Mouse (Mus musculus) liver, embryonic 14.5 days (tissue): Measurements from ENCODE around the gene Gm45713. TPM values are rescaled to one million over a fixed set of nuclear protein-coding genes. Genes with fewer than 3 reads are reported as not detected.
A peak's percentile ranks its signal among the peaks of the same experiment; 100 is the strongest.

Experiments
- ATAC-seq: fragments of 200-750 bp; cut with Nextera tagmentation; 2 replicates; pipeline ENCODE4 v1.8.0; 2017; ENCODE audit warnings: moderate number of reproducible peaks, mild to moderate bottlenecking, moderate library complexity; ENCODE audit not compliant: insufficient read depth
- DNase-seq, 3 experiments: peaks; one replicate each; pipeline ENCODE4 v3.0.0-alpha.2; 2012 to 2013; ENCODE audit warnings: low read depth in 3 of 3, low spot score in 3 of 3
- H3K27ac ChIP-seq: fragments of 300-500 bp; sonication (generic); 2 replicates; pipeline ENCODE4 v1.5.1; 2014; ENCODE audit warnings: moderate library complexity, mild to moderate bottlenecking, control low read depth, inconsistent platforms
- H3K27me3 ChIP-seq: fragments of 300-500 bp; sonication (generic); 2 replicates; pipeline ENCODE4 v1.6.1; 2014; ENCODE audit warnings: mild to moderate bottlenecking, low read length, moderate library complexity; ENCODE audit not compliant: control insufficient read depth, insufficient read depth
- H3K36me3 ChIP-seq: fragments of 300-500 bp; sonication (generic); replicated peaks from 2 replicates; pipeline ENCODE4 v1.6.1; 2014; ENCODE audit warnings: low read depth; ENCODE audit not compliant: control insufficient read depth, insufficient read depth
- H3K4me1 ChIP-seq, 2 experiments: fragments of 200-500 bp in 1 of 2; fragments of 300-500 bp in 1 of 2; sonication (generic) in 1 of 2; replicated peaks; 2 replicates each; pipeline ENCODE4 v1.6.1; 2012 to 2014; ENCODE audit warnings: antibody characterized with exemption in 1 of 2, inconsistent platforms in 1 of 2, low read length in 1 of 2; ENCODE audit not compliant: control insufficient read depth in 2 of 2, insufficient read depth in 2 of 2
- H3K4me2 ChIP-seq: fragments of 300-500 bp; sonication (generic); 2 replicates; pipeline ENCODE4 v1.6.1; 2014; ENCODE audit warnings: low read depth, mild to moderate bottlenecking, control low read depth, moderate library complexity
- H3K4me3 ChIP-seq, 2 experiments: fragments of 200-500 bp in 1 of 2; fragments of 300-500 bp in 1 of 2; sonication (generic) in 1 of 2; 2 replicates each; pipeline ENCODE4 v1.5.1; 2012 to 2014; ENCODE audit warnings: low read depth in 2 of 2, low read length in 2 of 2, mild to moderate bottlenecking in 2 of 2, control low read depth in 1 of 2, inconsistent platforms in 1 of 2, moderate library complexity in 1 of 2; ENCODE audit not compliant: insufficient read depth in 1 of 2
- H3K9ac ChIP-seq: fragments of 300-500 bp; sonication (generic); replicated peaks from 2 replicates; pipeline ENCODE4 v1.6.1; 2014; ENCODE audit warnings: mild to moderate bottlenecking, control low read depth, moderate library complexity
- H3K9me3 ChIP-seq: fragments of 300-500 bp; sonication (generic); 2 replicates; pipeline ENCODE4 v1.6.1; 2016; ENCODE audit warnings: low read length, mixed read lengths; ENCODE audit not compliant: control insufficient read depth
- CTCF ChIP-seq: IDR thresholded peaks from 2 replicates; pipeline ENCODE4 v1.5.1; 2016; ENCODE audit warnings: antibody characterized with exemption, low read depth, control low read depth
- EP300 ChIP-seq: IDR thresholded peaks from 2 replicates; pipeline ENCODE4 v1.6.1; 2016; ENCODE audit warnings: antibody characterized with exemption, low read depth
- WGBS: fragments of 180-500 bp; shearing (Covaris S2); extraction: QIAGEN DNeasy Blood & Tissue Kit; methylation state at CpG from one replicate; pipeline ENCODE4 v1.1.7; 2014; ENCODE audit not compliant: insufficient replicate concordance; 5-methylcytosine and 5-hydroxymethylcytosine counted together
- polyA plus RNA-seq, 2 experiments: library from polyadenylated mRNA; depleted of rRNA in 1 of 2; stranded (reverse) in 1 of 2; unstranded in 1 of 2; fragments of >200 nt; fragmentation: Nextera tagmentation in 1 of 2; extraction: Ambion mirVana in 1 of 2; gene quantifications; 2 replicates each; pipeline versions ENCODE4 v1.2.1 to v1.2.3; 2012 to 2014

The Gm45713 gene
- polyA plus RNA-seq, 2 experiments = 0.63 TPM; not detected in 1

GRCm38 (mm10) chr7:45139904-45140723 lies 4.1 kb upstream of the Gm45713 start:
- Histone ChIP-seq H3K9ac (no peak overlapping the region), H3K36me3 (no peaks in the 10 kb centered on the region), H3K9me3 (no peaks in the 10 kb centered on the region), H3K27ac (no peak overlapping the region), H3K4me2 (no peak overlapping the region), H3K27me3 (no peaks in the 10 kb centered on the region), H3K4me1 (peaks cover 13 to 34% of the 10 kb centered on the region in 2 experiments), H3K4me3 (no peak overlapping the region)
- DNase-seq = no peak
- no peak for TF ChIP-seq CTCF
- TF ChIP-seq EP300 = no peak
- WGBS = 62% methylated on average over 8 of the region's 8 CpGs
- no peak for ATAC-seq

DNA sequence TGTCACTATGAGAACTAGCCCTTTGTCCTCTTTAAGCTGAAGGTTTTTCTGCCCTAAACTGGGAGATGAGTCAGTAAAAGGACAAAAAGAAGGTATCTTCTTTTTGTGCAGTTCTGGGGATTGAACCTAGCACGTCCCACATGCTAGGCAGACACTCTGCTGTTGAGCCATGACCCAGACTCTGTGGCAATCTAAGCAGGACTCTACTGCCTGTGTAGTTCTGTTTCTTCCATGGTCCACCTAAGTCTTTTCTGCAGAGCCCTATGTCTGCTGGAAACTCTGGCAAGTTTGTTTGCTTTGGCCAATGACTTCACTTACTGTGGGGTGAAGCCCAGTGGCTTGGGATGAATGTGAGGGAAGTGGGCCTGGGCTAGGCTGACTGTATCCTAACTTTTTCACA lies 2.4 kb upstream of the Gm45713 start:
- no peak for TF ChIP-seq CTCF
- TF ChIP-seq EP300 = no peak
- ATAC-seq (no peak), DNase-seq (no peak)
- Histone ChIP-seq H3K9ac (no peak overlapping the region), H3K4me2 (no peak overlapping the region), H3K4me3 (no peak overlapping the region), H3K4me1 (peaks cover 20 to 42% of the 10 kb centered on the region in 2 experiments), H3K9me3 (no peaks in the 10 kb centered on the region), H3K27ac (no peak overlapping the region), H3K36me3 (no peaks in the 10 kb centered on the region), H3K27me3 (no peaks in the 10 kb centered on the region)
- 48% methylated on average over 1 of the region's 1 CpGs for WGBS

GRCm38 (mm10) chr7:45137171-45138006 lies 1.4 kb upstream of the Gm45713 start:
- Histone ChIP-seq H3K9me3 (no peaks in the 10 kb centered on the region), H3K27ac (peak overlapping the region; percentile 46), H3K4me2 (peak overlapping the region; percentile 67), H3K4me1 (peaks cover 20 to 42% of the 10 kb centered on the region in 2 experiments), H3K27me3 (no peaks in the 10 kb centered on the region), H3K36me3 (no peaks in the 10 kb centered on the region), H3K4me3 (no peak overlapping the region), H3K9ac (no peak overlapping the region)
- peak; percentile 73 for ATAC-seq
- 8% methylated on average over 12 of the region's 12 CpGs for WGBS
- TF ChIP-seq CTCF (no peak), EP300 (peak; percentile 80)
- peak; percentile 69 to 71 (median 71) for DNase-seq

DNA sequence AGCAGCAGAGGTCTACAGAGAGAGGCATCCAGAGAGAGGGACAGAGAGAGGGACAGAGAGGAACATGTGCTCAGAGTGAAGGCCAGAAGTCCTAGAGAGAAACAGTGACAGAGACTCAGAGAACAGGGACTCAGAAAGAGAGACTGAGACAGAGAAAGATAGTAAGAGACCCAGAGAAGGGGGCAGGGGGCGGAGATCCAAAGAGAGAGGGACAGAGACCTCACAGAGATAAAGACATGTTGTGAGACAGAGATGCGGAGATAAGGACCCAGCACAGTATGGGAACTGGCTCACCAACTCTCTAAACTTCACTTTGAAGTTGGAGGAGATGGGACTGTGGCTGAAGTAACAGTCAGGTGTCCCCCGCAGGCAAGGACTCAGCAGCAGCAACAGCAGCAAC lies 661 bp downstream of the Gm45713 start:
- H3K36me3 ChIP-seq = no peaks in the 10 kb centered on the region
- peak; percentile 6; the same call in 1 of the 2 replicates for ATAC-seq
- H3K27ac ChIP-seq = peak overlapping the region; percentile 51
- TF ChIP-seq EP300 (no peak; the same call in 1 of the 2 replicates), CTCF (no peak)
- H3K9ac ChIP-seq = peak overlapping the region; percentile 70
- peak overlapping the region; percentile 74 to 79 for H3K4me3 ChIP-seq
- no peaks in the 10 kb centered on the region for H3K9me3 ChIP-seq
- peak overlapping the region; percentile 67 for H3K4me2 ChIP-seq
- 14% methylated on average over 3 of the region's 3 CpGs for WGBS
- H3K27me3 ChIP-seq = no peaks in the 10 kb centered on the region
- DNase-seq = no peak
- H3K4me1 ChIP-seq = peaks cover 20 to 42% of the 10 kb centered on the region in 2 experiments

DNA sequence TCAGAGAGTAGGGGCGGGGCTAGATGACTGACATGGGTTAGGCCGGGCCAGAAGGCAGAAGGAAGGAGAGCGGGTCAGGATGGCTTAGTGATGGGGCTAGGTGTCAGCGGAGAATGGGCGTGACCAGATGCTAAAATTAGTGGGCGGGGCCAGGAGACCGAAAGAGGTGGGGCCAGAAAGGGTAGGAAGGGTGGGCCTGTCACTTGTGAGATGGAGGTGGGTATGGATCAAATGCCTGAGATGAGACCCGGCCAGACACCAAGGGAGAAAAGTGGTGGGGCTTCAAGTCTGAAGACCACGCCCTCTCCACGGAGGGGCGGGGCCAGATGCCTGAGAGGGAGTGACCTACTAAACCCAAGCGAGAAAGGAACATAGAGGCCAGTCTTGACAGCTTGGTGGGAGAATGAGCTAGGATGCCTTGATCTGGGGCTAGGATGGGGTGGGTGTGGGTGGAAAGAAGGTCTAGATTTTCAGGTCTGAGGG lies 1.4 kb downstream of the Gm45713 start:
- H3K9me3 ChIP-seq = no peaks in the 10 kb centered on the region
- H3K9ac ChIP-seq = peak overlapping the region; percentile 70
- TF ChIP-seq EP300 (no peak), CTCF (no peak)
- peak overlapping the region; percentile 16 to 74 for H3K4me3 ChIP-seq
- H3K36me3 ChIP-seq = no peaks in the 10 kb centered on the region
- 2% methylated on average over 12 of the region's 12 CpGs for WGBS
- H3K4me2 ChIP-seq = peak overlapping the region; percentile 67
- H3K27ac ChIP-seq = peak overlapping the region; percentile 51; the same call in 1 of the 2 replicates
- no peaks in the 10 kb centered on the region for H3K27me3 ChIP-seq
- peaks cover 27 to 44% of the 10 kb centered on the region in 2 experiments for H3K4me1 ChIP-seq
- ATAC-seq (peak; percentile 36), DNase-seq (peak; percentile 63 to 76 (median 66))
